Mouse (Mus musculus): Measurements from ENCODE around the gene Ubqln1. TPM values are rescaled to one million over a fixed set of nuclear protein-coding genes. Genes with fewer than 3 reads are reported as not detected.

Ubqln1 gene
- polyA plus RNA-seq, 1 experiment = 147 TPM

DNA sequence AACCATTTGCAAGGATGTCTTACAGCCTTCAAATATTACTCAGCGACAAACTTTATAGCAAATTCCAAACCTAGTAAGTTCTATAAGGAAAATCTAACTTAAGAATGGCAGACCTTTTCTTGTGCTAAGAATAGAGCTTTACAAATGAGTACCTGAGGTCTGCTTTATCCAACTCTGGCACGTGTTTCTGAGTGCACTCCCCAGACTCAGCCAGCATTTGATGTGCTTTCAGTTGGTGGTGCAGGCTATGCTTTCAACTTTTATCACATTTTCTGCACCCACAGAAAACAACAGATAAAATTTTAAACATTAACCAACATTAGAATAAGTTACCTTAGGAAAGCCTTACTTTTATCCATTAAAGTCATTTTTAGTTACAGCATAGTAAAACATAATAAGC, 2.9 kb downstream of the Ubqln1 start:
- Histone ChIP-seq H3K27me3 (ENCODE audit: control insufficient read depth, insufficient read depth, low read length) (no peaks in the 10 kb centered on the region), H3K4me3 (replicated peaks; ENCODE audit: insufficient read depth, low read depth, low read length) (no peak overlapping the region), H3K27ac (ENCODE audit: insufficient read depth, low read length) (no peak overlapping the region), H3K4me1 (ENCODE audit: control insufficient read depth, insufficient read depth, low read length) (peaks cover 11% of the 10 kb centered on the region)
- no peak for DNase-seq
- no peak for TF ChIP-seq POLR2A (IDR thresholded peaks at IDR 0.05; ENCODE audit: borderline replicate concordance, insufficient read depth, low read length)
- TF ChIP-seq CTCF (IDR thresholded peaks at IDR 0.05; ENCODE audit: borderline replicate concordance, insufficient read depth, low read depth, low read length) = no peak
- 49% methylated on average over 2 of the region's 2 CpGs for WGBS

GRCm38 (mm10) chr13:58210441-58210840, 5.0 kb downstream of the Ubqln1 start:
- H3K4me3 ChIP-seq (replicated peaks; ENCODE audit: insufficient read depth, low read depth, low read length) = peak overlapping the region; percentile 15
- H3K27me3 ChIP-seq (ENCODE audit: control insufficient read depth, insufficient read depth, low read length) = no peaks in the 10 kb centered on the region
- H3K27ac ChIP-seq (ENCODE audit: insufficient read depth, low read length) = peak overlapping the region; percentile 37; the same call in 1 of the 2 replicates
- WGBS = 4% methylated on average over 5 of the region's 5 CpGs
- DNase-seq = peak; percentile 63 to 91
- H3K4me1 ChIP-seq (ENCODE audit: control insufficient read depth, insufficient read depth, low read length) = peaks cover 14% of the 10 kb centered on the region
- TF ChIP-seq POLR2A (IDR thresholded peaks at IDR 0.05; ENCODE audit: borderline replicate concordance, insufficient read depth, low read length) (no peak), CTCF (IDR thresholded peaks at IDR 0.05; ENCODE audit: borderline replicate concordance, insufficient read depth, low read depth, low read length) (no peak)

GRCm38 (mm10) chr13:58206084-58206483, 9.4 kb downstream of the Ubqln1 start:
- Histone ChIP-seq H3K4me1 (ENCODE audit: control insufficient read depth, insufficient read depth, low read length) (peaks cover 31% of the 10 kb centered on the region), H3K27me3 (ENCODE audit: control insufficient read depth, insufficient read depth, low read length) (no peaks in the 10 kb centered on the region), H3K27ac (ENCODE audit: insufficient read depth, low read length) (no peak overlapping the region), H3K4me3 (replicated peaks; ENCODE audit: insufficient read depth, low read depth, low read length) (no peak overlapping the region)
- TF ChIP-seq CTCF (IDR thresholded peaks at IDR 0.05; ENCODE audit: borderline replicate concordance, insufficient read depth, low read depth, low read length) (no peak), POLR2A (IDR thresholded peaks at IDR 0.05; ENCODE audit: borderline replicate concordance, insufficient read depth, low read length) (no peak)
- 91% methylated on average over 4 of the region's 4 CpGs for WGBS
- DNase-seq = no peak

- Histone ChIP-seq H3K27me3 (ENCODE audit: control insufficient read depth, insufficient read depth, low read length) (no peaks in the 10 kb centered on the region), H3K4me1 (ENCODE audit: control insufficient read depth, insufficient read depth, low read length) (peaks cover 28% of the 10 kb centered on the region), H3K4me3 (replicated peaks; ENCODE audit: insufficient read depth, low read depth, low read length) (no peak overlapping the region), H3K27ac (ENCODE audit: insufficient read depth, low read length) (no peak overlapping the region)
- no peak for DNase-seq
- TF ChIP-seq POLR2A (IDR thresholded peaks at IDR 0.05; ENCODE audit: borderline replicate concordance, insufficient read depth, low read length) (no peak), CTCF (IDR thresholded peaks at IDR 0.05; ENCODE audit: borderline replicate concordance, insufficient read depth, low read depth, low read length) (no peak)
- 36% methylated on average over 4 of the region's 4 CpGs for WGBS
Observed at GRCm38 (mm10) chr13:58204986-58205385, 10.5 kb downstream of the Ubqln1 start.

GRCm38 (mm10) chr13:58204202-58204601, 11.3 kb downstream of the Ubqln1 start:
- 94% methylated on average over 3 of the region's 3 CpGs for whole genome bisulfite sequencing
- Histone ChIP-seq H3K4me1 (ENCODE audit: control insufficient read depth, insufficient read depth, low read length) (peaks cover 27% of the 10 kb centered on the region), H3K27me3 (ENCODE audit: control insufficient read depth, insufficient read depth, low read length) (no peaks in the 10 kb centered on the region), H3K27ac (ENCODE audit: insufficient read depth, low read length) (no peak overlapping the region), H3K4me3 (replicated peaks; ENCODE audit: insufficient read depth, low read depth, low read length) (no peak overlapping the region)
- TF ChIP-seq CTCF (IDR thresholded peaks at IDR 0.05; ENCODE audit: borderline replicate concordance, insufficient read depth, low read depth, low read length) = no peak
- no peak for TF ChIP-seq POLR2A (IDR thresholded peaks at IDR 0.05; ENCODE audit: borderline replicate concordance, insufficient read depth, low read length)
- no peak for DNase-seq

- TF ChIP-seq POLR2A (IDR thresholded peaks at IDR 0.05; ENCODE audit: borderline replicate concordance, insufficient read depth, low read length) (no peak), CTCF (IDR thresholded peaks at IDR 0.05; ENCODE audit: borderline replicate concordance, insufficient read depth, low read depth, low read length) (no peak)
- Histone ChIP-seq H3K27ac (ENCODE audit: insufficient read depth, low read length) (peak overlapping the region; percentile 66; the same call in 1 of the 2 replicates), H3K4me3 (replicated peaks; ENCODE audit: insufficient read depth, low read depth, low read length) (no peak overlapping the region), H3K27me3 (ENCODE audit: control insufficient read depth, insufficient read depth, low read length) (no peaks in the 10 kb centered on the region), H3K4me1 (ENCODE audit: control insufficient read depth, insufficient read depth, low read length) (peaks cover 29% of the 10 kb centered on the region)
- 8% methylated on average over 1 of the region's 1 CpGs for WGBS
- DNase-seq = peak; percentile 70 to 85
Observed at GRCm38 (mm10) chr13:58202903-58203302, 12.6 kb downstream of the Ubqln1 start.

- no peak for DNase-seq
- WGBS = 95% methylated on average over 3 of the region's 3 CpGs
Observed at GRCm38 (mm10) chr13:58201908-58202307, 13.5 kb downstream of the Ubqln1 start.

DNA sequence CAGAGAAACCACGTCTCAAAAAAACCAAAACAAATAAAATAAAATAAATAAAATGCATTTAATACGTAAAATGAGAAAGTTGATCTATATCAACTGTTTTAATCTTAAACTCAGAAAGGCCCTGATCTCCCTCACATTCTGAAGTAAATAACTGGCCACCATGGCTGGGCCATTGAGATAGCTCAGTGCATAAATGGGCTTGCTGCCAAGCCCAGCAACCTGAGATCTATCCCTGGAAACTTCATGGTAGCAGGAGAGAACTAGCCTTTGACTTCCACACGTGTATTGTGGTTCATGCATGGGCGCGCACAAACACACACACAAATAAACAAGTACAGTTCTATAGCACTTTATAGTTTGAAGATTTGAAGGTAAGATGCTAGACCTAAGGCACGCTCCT, 14.1 kb downstream of the Ubqln1 start:
- H3K4me1 ChIP-seq (ENCODE audit: control insufficient read depth, insufficient read depth, low read length) = peaks cover 26% of the 10 kb centered on the region
- WGBS = 82% methylated on average over 6 of the region's 6 CpGs
- H3K4me3 ChIP-seq (replicated peaks; ENCODE audit: insufficient read depth, low read depth, low read length) = no peak overlapping the region
- no peak for DNase-seq
- TF ChIP-seq POLR2A (IDR thresholded peaks at IDR 0.05; ENCODE audit: borderline replicate concordance, insufficient read depth, low read length) (no peak), CTCF (IDR thresholded peaks at IDR 0.05; ENCODE audit: borderline replicate concordance, insufficient read depth, low read depth, low read length) (no peak)
- H3K27ac ChIP-seq (ENCODE audit: insufficient read depth, low read length) = no peak overlapping the region
- H3K27me3 ChIP-seq (ENCODE audit: control insufficient read depth, insufficient read depth, low read length) = no peaks in the 10 kb centered on the region

More at GRCm38 (mm10) chr13:58201908-58202307, 13.5 kb downstream of the Ubqln1 start:
- no peak overlapping the region for H3K4me3 ChIP-seq (replicated peaks; ENCODE audit: insufficient read depth, low read depth, low read length)
- no peak for TF ChIP-seq CTCF (IDR thresholded peaks at IDR 0.05; ENCODE audit: borderline replicate concordance, insufficient read depth, low read depth, low read length)
- no peak for TF ChIP-seq POLR2A (IDR thresholded peaks at IDR 0.05; ENCODE audit: borderline replicate concordance, insufficient read depth, low read length)
- H3K4me1 ChIP-seq (ENCODE audit: control insufficient read depth, insufficient read depth, low read length) = peaks cover 30% of the 10 kb centered on the region
- no peak overlapping the region for H3K27ac ChIP-seq (ENCODE audit: insufficient read depth, low read length)
- H3K27me3 ChIP-seq (ENCODE audit: control insufficient read depth, insufficient read depth, low read length) = no peaks in the 10 kb centered on the region
